Mouse (Mus musculus): ENCODE data around the gene Cxcl16.

GRCm38 (mm10) chr11:70467902-70468619 is 8.3 kb upstream of the Cxcl16 start:
- no peak for TF ChIP-seq TAL1 (IDR thresholded peaks at IDR 0.05; ENCODE audit: low read length)
- TF ChIP-seq GATA1 (IDR thresholded peaks at IDR 0.05; ENCODE audit: low read length): no peak

Data from erythroblast, embryonic 14.5 days (primary cell).